8 mouse cellular contexts compared by ENCODE assay signal in genomic region chr15:6390657-6391056, GRCm38 (mm10). TPM values are rescaled to one million over a fixed set of nuclear protein-coding genes. Genes with fewer than 3 reads are reported as not detected.
DNase-seq lines count a peak whose midpoint lies in the region; ATAC-seq lines count a peak whose summit lies in the region.

No protein-coding gene starts in this region.

- peaks cover 91% of the 10 kb centered on the region for H3K79me2 ChIP-seq in macrophage (ENCODE audit: inconsistent target)

- no peak overlapping the region for H3K4me3 ChIP-seq in midbrain, embryonic 14.5 days (replicated peaks; ENCODE audit: low read depth, low read length)
- H3K4me3 ChIP-seq in midbrain, embryonic 16.5 days (ENCODE audit: low read depth, low read length): no peak overlapping the region
- peak overlapping the region; percentile 88 for H3K4me3 ChIP-seq in macrophage (ENCODE audit: inconsistent target)
- no peak overlapping the region for H3K4me3 ChIP-seq in forebrain, embryonic 13.5 days

- H3K27me3 ChIP-seq in midbrain, embryonic 14.5 days (ENCODE audit: control insufficient read depth, insufficient read depth, low read length): no peaks in the 10 kb centered on the region
- no peaks in the 10 kb centered on the region for H3K27me3 ChIP-seq in midbrain, embryonic 16.5 days (ENCODE audit: control insufficient read depth, insufficient read depth, low read depth, low read length)
- no peaks in the 10 kb centered on the region; the same call in 1 of the 2 replicates for H3K27me3 ChIP-seq in forebrain, embryonic 13.5 days

- H3K4me1 ChIP-seq in midbrain, embryonic 14.5 days (ENCODE audit: control insufficient read depth, insufficient read depth, low read length): no peaks in the 10 kb centered on the region
- H3K4me1 ChIP-seq in midbrain, embryonic 16.5 days (ENCODE audit: control insufficient read depth, insufficient read depth, low read length): peaks cover 6% of the 10 kb centered on the region
- peaks cover 8% of the 10 kb centered on the region for H3K4me1 ChIP-seq in forebrain, embryonic 13.5 days

- H3K9me3 ChIP-seq in midbrain, embryonic 14.5 days (ENCODE audit: control insufficient read depth, low read length): no peaks in the 10 kb centered on the region
- no peaks in the 10 kb centered on the region for H3K9me3 ChIP-seq in midbrain, embryonic 16.5 days (replicated peaks; ENCODE audit: control insufficient read depth, low read length, poor library complexity, severe bottlenecking)
- H3K9me3 ChIP-seq in forebrain, embryonic 13.5 days (replicated peaks): no peaks in the 10 kb centered on the region

- H3K27ac ChIP-seq in midbrain, embryonic 14.5 days (replicated peaks; ENCODE audit: low read depth, low read length): no peak overlapping the region
- H3K27ac ChIP-seq in midbrain, embryonic 16.5 days (ENCODE audit: low read length): no peak overlapping the region
- H3K27ac ChIP-seq in macrophage: peak overlapping the region; percentile 95
- H3K27ac ChIP-seq in forebrain, embryonic 13.5 days: no peak overlapping the region

- H3K4me2 ChIP-seq in midbrain, embryonic 14.5 days (ENCODE audit: low read length): no peak overlapping the region
- no peak overlapping the region for H3K4me2 ChIP-seq in midbrain, embryonic 16.5 days (ENCODE audit: low read length)
- no peak overlapping the region for H3K4me2 ChIP-seq in forebrain, embryonic 13.5 days

- H3K36me3 ChIP-seq in midbrain, embryonic 14.5 days (ENCODE audit: control insufficient read depth, insufficient read depth, low read length): no peaks in the 10 kb centered on the region
- no peaks in the 10 kb centered on the region for H3K36me3 ChIP-seq in midbrain, embryonic 16.5 days (ENCODE audit: control insufficient read depth, insufficient read depth, low read length)
- peaks cover 24% of the 10 kb centered on the region; the same call in 1 of the 2 replicates for H3K36me3 ChIP-seq in macrophage (ENCODE audit: inconsistent target)
- no peaks in the 10 kb centered on the region for H3K36me3 ChIP-seq in forebrain, embryonic 13.5 days (ENCODE audit: poor library complexity, severe bottlenecking)

- DNase-seq in midbrain, embryonic 14.5 days: peak; percentile 23
- peak; percentile 73 for DNase-seq in heart, postnatal 4 days
- no peak for DNase-seq in yolk sac, embryonic 10.5 days (ENCODE audit: low spot score)
- DNase-seq in MN1 (ENCODE audit: low spot score): no peak

- WGBS in midbrain, embryonic 14.5 days: 44% methylated on average over 2 of the region's 2 CpGs
- WGBS in midbrain, embryonic 16.5 days: 44% methylated on average over 2 of the region's 2 CpGs
- 0% methylated on average over 2 of the region's 2 CpGs for WGBS in macrophage (ENCODE audit: missing documents)
- WGBS in forebrain, embryonic 13.5 days: 54% methylated on average over 2 of the region's 2 CpGs

- no peak for ATAC-seq in midbrain, embryonic 14.5 days (ENCODE audit: low FRiP score, low TSS enrichment)
- no peak for ATAC-seq in midbrain, embryonic 16.5 days
- ATAC-seq in common myeloid progenitor, adult 5-6 weeks (replicated peaks; ENCODE audit: low read depth, poor library complexity, severe bottlenecking): peak; percentile 39; the same call in 1 of the 2 replicates
- no peak for ATAC-seq in forebrain, embryonic 13.5 days

- H3K9ac ChIP-seq in midbrain, embryonic 14.5 days (replicated peaks; ENCODE audit: low read length): no peak overlapping the region
- H3K9ac ChIP-seq in midbrain, embryonic 16.5 days (ENCODE audit: low read depth, low read length): no peak overlapping the region
- no peak overlapping the region for H3K9ac ChIP-seq in forebrain, embryonic 13.5 days

RNA-seq across cellular contexts. Expression of gene C9, which starts 54.5 kb away (rescaled TPM):
- not detected in 2 replicates for polyA plus RNA-seq in midbrain, embryonic 14.5 days (2014; fragmentation: Nextera tagmentation; extraction: Ambion mirVana)
- polyA plus RNA-seq in midbrain, embryonic 16.5 days (2015; fragmentation: Nextera tagmentation; extraction: Ambion mirVana): not detected in 2 replicates
- not detected in 2 replicates for total RNA-seq in common myeloid progenitor, adult 5-6 weeks (2017)
- total RNA-seq in heart, postnatal 4 days (2021): not detected
- not detected for total RNA-seq in macrophage (2018; cell fraction: chromatin; rRNA removed)
- not detected for total RNA-seq in macrophage (2018; cell fraction: cytosol; rRNA removed)
- total RNA-seq in macrophage (2018; cell fraction: nucleus; rRNA removed): not detected
- not detected in 3 replicates for polyA plus RNA-seq in macrophage (2018)
- not detected in 2 replicates for polyA plus RNA-seq in forebrain, embryonic 13.5 days (2015; fragmentation: Nextera tagmentation; extraction: Ambion mirVana)

Comparison
In these comparisons a context has a peak if more than half of its experiments do, and no peak if none do; other contexts are left out.
1. DNase-seq: peak in midbrain, embryonic 14.5 days (single experiment) and heart, postnatal 4 days (single experiment); none in yolk sac, embryonic 10.5 days (single experiment) and MN1 (single experiment).